Mouse (Mus musculus) gastrocnemius, postnatal 4 days (tissue): ENCODE data around the gene Il3. TPM values are rescaled to one million over a fixed set of nuclear protein-coding genes. Genes with fewer than 3 reads are reported as not detected.
A peak's percentile ranks its signal among the peaks of the same experiment; 100 is the strongest.
"Not testable (repeated sequence)": the region's sequence is repeated elsewhere in the genome, so short reads cannot be mapped to it uniquely, and the experiment has no call there.

Experiments
- DNase-seq, 2 experiments: peaks; one replicate each; pipeline ENCODE4 v3.0.0; 2021 to 2022; ENCODE audit warnings: low spot score in 2 of 2, mixed read lengths in 2 of 2
- long read RNA-seq, 2 experiments: library from polyadenylated mRNA; stranded (forward); transcript quantifications; one replicate each; pipeline ENCODE4 v2.0.0; 2021
- total RNA-seq, 2 experiments: library from RNA; stranded (reverse); gene quantifications; 2 replicates each; pipeline ENCODE4 v1.2.3; 2021

The Il3 gene
- total RNA-seq: not detected
- long read RNA-seq, experiment 1: 0 reads
- long read RNA-seq, experiment 2: 0 reads

- no peak for DNase-seq
Measured at GRCm38 (mm10) chr11:54267177-54267576, at the start of gene Il3. TSS of gene Il3 (minus strand) at chr11:54267277.

- DNase-seq: no peak
Measured at GRCm38 (mm10) chr11:54315336-54315735, 48.3 kb upstream of the Il3 start.

GRCm38 (mm10) chr11:54314740-54315139 is 47.7 kb upstream of the Il3 start:
- DNase-seq: no peak

- DNase-seq: no peak
Measured at GRCm38 (mm10) chr11:54313391-54314360, 46.6 kb upstream of the Il3 start.

- no peak for DNase-seq
Measured at GRCm38 (mm10) chr11:54312603-54313002, 45.5 kb upstream of the Il3 start.

GRCm38 (mm10) chr11:54312021-54312420 is 44.9 kb upstream of the Il3 start:
- no peak for DNase-seq

- DNase-seq: no peak
Measured at GRCm38 (mm10) chr11:54310588-54310987, 43.5 kb upstream of the Il3 start.

- DNase-seq: peak in 1 of 2 experiments; percentile 29
Measured at GRCm38 (mm10) chr11:54307139-54307816, 40.2 kb upstream of the Il3 start.

GRCm38 (mm10) chr11:54305331-54305730 is 38.3 kb upstream of the Il3 start:
- DNase-seq: no peak

- no peak for DNase-seq
Measured at GRCm38 (mm10) chr11:54304471-54304873, 37.4 kb upstream of the Il3 start.

GRCm38 (mm10) chr11:54303728-54304470 is 36.8 kb upstream of the Il3 start, which contains the start of gene Acsl6:
TSS of gene Acsl6 (plus strand) at chr11:54303798.
- DNase-seq: no peak

GRCm38 (mm10) chr11:54303076-54303727 is 36.1 kb upstream of the Il3 start:
- DNase-seq: no peak

- DNase-seq: no peak
Measured at GRCm38 (mm10) chr11:54302606-54303005, 35.5 kb upstream of the Il3 start.

GRCm38 (mm10) chr11:54301994-54302393 is 34.9 kb upstream of the Il3 start:
- no peak for DNase-seq

- DNase-seq: no peak
Measured at GRCm38 (mm10) chr11:54298777-54299176, 31.7 kb upstream of the Il3 start.

GRCm38 (mm10) chr11:54297471-54297870 is 30.4 kb upstream of the Il3 start:
- DNase-seq: not testable (repeated sequence)

- DNase-seq: no peak
Measured at GRCm38 (mm10) chr11:54296734-54297133, 29.7 kb upstream of the Il3 start.

- no peak for DNase-seq
Measured at GRCm38 (mm10) chr11:54295971-54296370, 28.9 kb upstream of the Il3 start.

- DNase-seq: no peak
Measured at GRCm38 (mm10) chr11:54293980-54294807, 27.1 kb upstream of the Il3 start.

- DNase-seq: no peak
Measured at GRCm38 (mm10) chr11:54292163-54292562, 25.1 kb upstream of the Il3 start.
